Mouse (Mus musculus) heart, postnatal 0 days (tissue): ENCODE results near the gene Ddx52.

Experiments used
- CTCF ChIP-seq: IDR thresholded peaks from 2 replicates; pipeline ENCODE4 v1.5.1; 2016; ENCODE audit warnings: antibody characterized with exemption, control low read depth, low read depth
- EP300 ChIP-seq: IDR thresholded peaks from 2 replicates; pipeline ENCODE4 v1.6.1; 2016; ENCODE audit warnings: antibody characterized with exemption, low read depth

GRCm38 (mm10) chr11:83914501-83914900 lies 27.4 kb upstream of the Ddx52 start:
- TF ChIP-seq CTCF (no peak), EP300 (no peak)
